Mouse (Mus musculus): ENCODE measurements around the gene Ahcy.
"Not testable (repeated sequence)": the region's sequence is repeated elsewhere in the genome, so short reads cannot be mapped to it uniquely, and the experiment has no call there.

Gene Ahcy

DNA sequence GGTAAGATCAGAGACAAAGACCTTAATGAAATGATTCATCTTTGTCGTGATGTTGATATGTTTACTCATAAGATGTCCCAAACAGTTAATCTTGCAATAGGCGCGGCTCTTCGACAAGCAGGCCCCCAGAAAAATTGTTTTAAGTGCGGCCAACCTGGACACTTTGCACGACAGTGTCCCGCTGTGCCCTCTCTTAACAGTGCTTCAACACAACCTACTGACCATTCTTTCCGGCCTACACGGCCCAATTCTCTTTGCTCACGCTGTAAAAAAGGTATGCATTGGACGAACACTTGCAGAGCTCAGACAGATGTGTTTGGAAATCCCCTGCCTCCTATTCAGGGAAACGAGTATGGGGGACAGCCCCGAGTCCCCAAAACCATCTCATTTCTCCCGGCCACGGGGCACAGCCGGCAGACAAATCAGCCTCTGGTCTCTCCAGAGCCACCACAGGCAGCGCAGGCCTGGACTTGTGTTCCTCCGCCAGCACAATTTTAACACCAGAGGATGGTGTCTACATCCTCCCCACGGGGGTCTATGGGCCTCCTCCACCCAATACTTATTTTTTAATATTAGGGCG lies 54.0 kb downstream of the Ahcy start:
- DNase-seq (ENCODE audit: low read depth in 2 of 2, low spot score in 2 of 2) = not testable (repeated sequence)

GRCm38 (mm10) chr2:155019673-155020072 lies 54.6 kb downstream of the Ahcy start:
- DNase-seq (ENCODE audit: low read depth in 2 of 2, low spot score in 2 of 2) = peak; percentile 61 to 69

DNA sequence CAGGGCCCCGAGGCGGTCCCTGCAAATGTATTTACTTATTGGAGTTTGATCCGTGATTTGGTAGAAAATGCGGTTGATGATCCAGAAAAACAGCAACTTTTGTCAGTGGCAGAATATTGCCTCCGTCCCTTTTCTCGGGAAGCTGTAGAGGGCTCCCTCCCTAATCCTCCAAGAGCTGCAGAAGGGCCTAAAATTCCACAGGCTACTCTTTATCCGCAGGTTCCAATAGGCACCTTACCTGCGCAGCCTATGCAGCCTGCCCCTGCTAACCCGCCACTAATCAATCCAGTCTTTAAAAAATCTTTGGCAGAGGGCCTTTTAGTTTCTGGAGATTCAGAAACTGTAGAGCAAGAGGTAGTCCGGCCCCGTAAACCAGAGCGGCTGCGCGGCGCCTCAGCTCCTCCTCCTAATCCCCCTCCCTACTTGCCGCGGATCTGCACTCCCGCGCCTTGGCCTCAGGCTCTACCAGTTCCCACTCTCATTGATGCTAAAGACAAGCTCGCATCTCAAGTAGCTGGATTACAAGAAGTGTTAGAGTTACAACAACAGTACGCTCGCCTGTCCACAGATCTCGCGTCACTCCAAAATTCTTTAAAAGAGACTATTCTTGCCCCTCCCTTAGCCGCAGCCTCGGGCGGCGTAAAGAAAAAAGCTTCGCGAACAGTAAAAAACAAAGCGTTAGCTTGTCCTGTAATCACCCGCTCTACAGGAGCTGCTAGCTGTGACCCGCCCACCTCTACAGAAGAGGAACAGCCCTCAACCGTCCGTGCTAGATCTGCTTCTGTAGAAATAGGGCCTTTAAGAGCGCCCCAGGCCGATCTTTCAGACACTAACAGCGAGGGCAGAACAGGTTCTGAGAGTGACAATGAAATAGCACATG lies 55.3 kb downstream of the Ahcy start:
- DNase-seq (ENCODE audit: low read depth in 2 of 2, low spot score in 2 of 2) = peak; percentile 50 to 62

- DNase-seq (ENCODE audit: low read depth in 2 of 2, low spot score in 2 of 2) = not testable (repeated sequence)
These were observed 56.0 kb downstream of the Ahcy start, which contains the start of gene Gm14226 for GRCm38 (mm10) chr2:155018251-155018755. TSS of gene Gm14226 (plus strand) at chr2:155018266.

DNA sequence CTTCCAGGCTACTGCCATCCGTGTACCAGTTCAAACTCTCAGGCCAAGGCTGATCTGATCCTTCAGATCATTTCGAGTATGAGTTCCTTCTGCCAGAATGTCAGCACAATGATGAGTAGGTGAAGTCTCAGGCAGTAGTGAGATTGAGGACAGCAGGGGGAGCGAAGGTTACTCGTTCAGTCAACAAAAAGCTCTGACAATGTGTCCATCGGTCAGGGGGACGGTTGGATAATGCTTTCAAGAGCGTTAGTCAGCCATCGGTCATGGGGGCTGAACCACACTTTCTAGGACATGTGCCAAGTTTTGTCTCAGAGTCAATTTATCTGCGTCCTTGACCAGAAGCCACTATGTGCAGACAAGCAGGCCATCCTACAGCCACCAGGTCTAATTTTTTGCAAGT lies 57.5 kb downstream of the Ahcy start:
- DNase-seq (ENCODE audit: low read depth in 2 of 2, low spot score in 2 of 2) = not testable (repeated sequence)

DNA sequence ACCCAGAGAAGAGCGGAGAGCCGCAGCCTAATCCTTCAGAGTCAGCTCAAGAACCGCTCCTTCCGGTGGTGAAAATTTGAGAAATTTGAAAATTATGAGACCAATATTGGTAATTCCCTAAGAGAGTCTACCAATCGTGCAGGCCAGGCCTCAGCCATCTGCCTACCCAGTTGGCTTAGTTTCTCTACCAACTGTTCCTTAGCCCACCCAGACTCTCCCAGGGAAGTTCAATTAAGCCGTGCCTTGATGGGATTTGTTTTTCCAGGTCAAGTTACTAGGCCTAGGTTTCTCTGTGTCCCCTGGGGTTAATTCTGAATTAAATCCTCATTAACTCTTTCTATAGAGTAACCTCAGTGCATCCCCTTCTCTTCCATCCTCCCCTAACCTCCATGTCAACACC lies 61.3 kb downstream of the Ahcy start:
- no peak for DNase-seq (ENCODE audit: low read depth in 2 of 2, low spot score in 2 of 2)

GRCm38 (mm10) chr2:155011086-155011656 lies 63.1 kb downstream of the Ahcy start:
- DNase-seq (ENCODE audit: low read depth in 2 of 2, low spot score in 2 of 2) = peak in 1 of 2 experiments; percentile 32
